Mouse (Mus musculus): ENCODE data around the gene Babam2. TPM values are rescaled to one million over a fixed set of nuclear protein-coding genes. Genes with fewer than 3 reads are reported as not detected.
A peak's percentile ranks its signal among the peaks of the same experiment; 100 is the strongest.

The Babam2 gene
- total RNA-seq, 1 experiment, result 33.9 TPM

DNA sequence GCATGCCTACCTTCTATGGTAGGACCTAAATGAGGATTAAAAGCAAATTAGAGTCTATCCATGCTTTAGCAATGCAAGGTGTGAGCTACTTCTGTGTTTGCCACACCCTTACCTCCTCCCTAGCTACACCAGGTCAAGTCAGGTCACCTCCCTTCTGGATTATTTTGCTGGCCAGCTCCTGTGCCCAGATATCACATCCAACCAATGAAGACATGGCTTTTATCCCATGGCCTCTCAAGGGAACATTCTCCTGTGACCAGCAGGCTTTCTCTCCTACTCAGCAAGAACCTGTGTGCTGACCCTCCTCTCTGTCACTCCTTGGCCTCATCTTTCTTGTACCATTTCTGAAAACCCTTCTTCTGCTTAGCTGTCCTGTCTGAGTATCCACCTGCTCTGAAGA is 336.1 kb downstream of the Babam2 start:
- Histone ChIP-seq H3K4me3 (ENCODE audit: insufficient read depth in 1 of 2, low read depth in 1 of 2, low read length in 2 of 2, poor library complexity in 1 of 2, severe bottlenecking in 1 of 2) (no peak overlapping the region), H3K9ac (ENCODE audit: insufficient read depth, low read depth, low read length, poor library complexity, severe bottlenecking) (no peak overlapping the region), H3K9me3 (ENCODE audit: control insufficient read depth, insufficient read depth, low read depth, low read length) (no peaks in the 10 kb centered on the region), H3K36me3 (ENCODE audit: control insufficient read depth, insufficient read depth, low read length, poor library complexity, severe bottlenecking) (no peaks in the 10 kb centered on the region), H3K27ac (ENCODE audit: insufficient read depth, low read depth, low read length, poor library complexity, severe bottlenecking) (no peak overlapping the region), H3K4me1 (ENCODE audit: control insufficient read depth in 2 of 2, insufficient read depth in 2 of 2, low read length in 2 of 2, poor library complexity in 1 of 2) (0 out of 4 replicates have a peak, but pooled peaks cover 0 to 3% of the 10 kb centered on the region in 2 experiments)
- no peak for DNase-seq (ENCODE audit: low read depth, low spot score)
- TF ChIP-seq CHD2 (IDR thresholded peaks at IDR 0.05; ENCODE audit: low read depth, low read length), result no peak
- TF ChIP-seq HCFC1 (IDR thresholded peaks at IDR 0.05; ENCODE audit: borderline replicate concordance, insufficient read depth, low read length), result no peak
- no peak for TF ChIP-seq MAFK (IDR thresholded peaks at IDR 0.05; ENCODE audit: insufficient read depth, low read depth, low read length)
- TF ChIP-seq ZNF384 (IDR thresholded peaks at IDR 0.05; ENCODE audit: low read depth, low read length), result no peak
- TF ChIP-seq ZC3H11A (IDR thresholded peaks at IDR 0.05; ENCODE audit: borderline replicate concordance, low read depth, low read length), result no peak
- in situ Hi-C loops (cut with MboI; ENCODE audit: low sequenced_read_pairs in 2 of 2, unreplicated experiment in 2 of 2), result no loop called here

DNA sequence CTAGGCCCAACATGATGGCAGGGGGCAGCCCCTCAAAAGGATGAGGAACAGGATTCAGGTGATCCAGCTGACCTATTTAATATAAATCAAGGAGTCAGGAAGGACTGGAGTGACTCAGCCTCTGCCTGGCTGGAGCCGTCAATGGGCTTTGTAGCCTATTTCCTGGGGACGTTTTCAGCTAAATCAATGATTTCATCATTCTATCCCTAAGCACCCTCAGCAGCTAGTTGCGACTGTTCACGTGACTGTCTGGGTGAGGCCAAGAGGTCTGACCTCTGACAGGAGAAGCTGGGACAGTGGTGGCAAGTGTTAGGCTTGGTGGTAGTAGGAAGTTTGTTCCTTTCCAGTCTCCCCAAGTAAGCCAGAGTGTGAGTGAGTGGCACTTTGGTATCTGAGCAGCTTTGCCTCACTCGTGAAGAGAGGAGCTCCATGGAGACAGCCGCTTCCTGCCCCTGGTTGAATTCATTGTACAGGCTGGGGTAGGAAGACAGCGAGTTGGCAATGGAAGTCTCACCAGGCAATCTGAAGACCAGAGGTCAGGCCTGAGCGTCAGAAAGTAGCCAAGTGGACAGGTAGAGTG is 337.1 kb downstream of the Babam2 start:
- H3K4me3 ChIP-seq (ENCODE audit: insufficient read depth in 1 of 2, low read depth in 1 of 2, low read length in 2 of 2, poor library complexity in 1 of 2, severe bottlenecking in 1 of 2), result no peak overlapping the region
- no peaks in the 10 kb centered on the region for H3K9me3 ChIP-seq (ENCODE audit: control insufficient read depth, insufficient read depth, low read depth, low read length)
- 0 out of 4 replicates have a peak, but pooled peaks cover 0 to 3% of the 10 kb centered on the region in 2 experiments for H3K4me1 ChIP-seq (ENCODE audit: control insufficient read depth in 2 of 2, insufficient read depth in 2 of 2, low read length in 2 of 2, poor library complexity in 1 of 2)
- H3K9ac ChIP-seq (ENCODE audit: insufficient read depth, low read depth, low read length, poor library complexity, severe bottlenecking), result no peak overlapping the region
- no peak overlapping the region for H3K27ac ChIP-seq (ENCODE audit: insufficient read depth, low read depth, low read length, poor library complexity, severe bottlenecking)
- H3K36me3 ChIP-seq (ENCODE audit: control insufficient read depth, insufficient read depth, low read length, poor library complexity, severe bottlenecking), result no peaks in the 10 kb centered on the region
- no peak for TF ChIP-seq MAFK (IDR thresholded peaks at IDR 0.05; ENCODE audit: insufficient read depth, low read depth, low read length)
- TF ChIP-seq ZC3H11A (IDR thresholded peaks at IDR 0.05; ENCODE audit: borderline replicate concordance, low read depth, low read length), result no peak
- no peak for DNase-seq (ENCODE audit: low read depth, low spot score)
- in situ Hi-C loops (cut with MboI; ENCODE audit: low sequenced_read_pairs in 2 of 2, unreplicated experiment in 2 of 2), result no loop called here

DNA sequence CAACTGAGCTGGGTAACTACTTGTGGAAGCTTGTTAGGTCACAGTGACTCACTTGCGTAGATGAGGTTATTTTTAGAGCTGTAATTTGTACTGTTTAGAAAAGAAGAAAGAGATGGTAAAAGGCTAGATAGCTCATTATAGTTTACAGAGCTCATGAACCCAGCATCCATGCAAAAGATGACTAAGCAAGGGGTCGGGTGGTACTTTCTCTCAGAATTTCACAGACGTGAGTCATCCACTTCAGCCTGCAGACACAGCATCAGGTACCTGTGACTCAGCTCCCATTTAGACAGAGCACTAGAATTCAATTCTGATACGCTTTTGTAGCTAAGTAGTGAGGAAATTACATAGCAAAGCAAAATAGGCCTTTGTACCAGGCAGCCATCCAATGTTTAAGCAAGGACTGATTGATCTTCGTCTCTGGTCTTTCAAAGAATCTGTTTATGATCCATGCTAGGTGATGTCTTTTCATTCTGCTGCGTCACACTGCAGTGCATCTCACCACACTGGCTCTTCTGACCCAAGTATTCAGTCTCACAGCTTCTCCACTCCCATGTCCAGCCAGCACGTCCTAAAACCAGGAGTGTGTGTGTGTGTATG is 338.3 kb downstream of the Babam2 start:
- TF ChIP-seq MAFK (IDR thresholded peaks at IDR 0.05; ENCODE audit: insufficient read depth, low read depth, low read length) (0 out of 2 replicates have a peak, but pooled peaks have one; percentile 27), ZNF384 (IDR thresholded peaks at IDR 0.05; ENCODE audit: low read depth, low read length) (no peak), CHD2 (IDR thresholded peaks at IDR 0.05; ENCODE audit: low read depth, low read length) (no peak), HCFC1 (IDR thresholded peaks at IDR 0.05; ENCODE audit: borderline replicate concordance, insufficient read depth, low read length) (no peak), ZC3H11A (IDR thresholded peaks at IDR 0.05; ENCODE audit: borderline replicate concordance, low read depth, low read length) (no peak)
- Histone ChIP-seq H3K9me3 (ENCODE audit: control insufficient read depth, insufficient read depth, low read depth, low read length) (no peaks in the 10 kb centered on the region), H3K27ac (ENCODE audit: insufficient read depth, low read depth, low read length, poor library complexity, severe bottlenecking) (no peak overlapping the region), H3K9ac (ENCODE audit: insufficient read depth, low read depth, low read length, poor library complexity, severe bottlenecking) (no peak overlapping the region), H3K4me1 (ENCODE audit: control insufficient read depth in 2 of 2, insufficient read depth in 2 of 2, low read length in 2 of 2, poor library complexity in 1 of 2) (0 out of 4 replicates have a peak, but pooled peaks cover 0 to 3% of the 10 kb centered on the region in 2 experiments), H3K36me3 (ENCODE audit: control insufficient read depth, insufficient read depth, low read length, poor library complexity, severe bottlenecking) (no peaks in the 10 kb centered on the region), H3K4me3 (ENCODE audit: insufficient read depth in 1 of 2, low read depth in 1 of 2, low read length in 2 of 2, poor library complexity in 1 of 2, severe bottlenecking in 1 of 2) (no peak overlapping the region)
- in situ Hi-C loops (cut with MboI; ENCODE audit: low sequenced_read_pairs in 2 of 2, unreplicated experiment in 2 of 2), result no loop called here
- DNase-seq (ENCODE audit: low read depth, low spot score), result no peak

DNA sequence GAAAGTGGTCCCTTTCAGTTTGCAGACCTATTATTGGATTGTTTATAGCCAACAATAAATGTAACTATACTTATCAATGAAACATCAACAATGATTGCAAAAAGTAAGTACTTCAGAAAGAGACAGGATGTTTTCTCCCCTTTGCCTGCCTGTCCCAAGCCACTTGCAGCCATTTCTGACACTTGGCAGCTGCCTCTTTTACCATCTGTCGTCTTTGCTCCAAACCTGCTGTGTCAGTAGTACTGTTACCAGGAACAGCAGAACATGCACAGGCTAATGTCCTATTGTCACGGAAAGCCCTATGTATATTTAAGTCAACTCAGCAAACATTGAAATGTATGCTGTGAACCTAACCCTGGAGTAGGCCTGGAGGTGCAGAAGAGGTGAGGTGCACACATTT is 339.4 kb downstream of the Babam2 start:
- Histone ChIP-seq H3K36me3 (ENCODE audit: control insufficient read depth, insufficient read depth, low read length, poor library complexity, severe bottlenecking) (no peaks in the 10 kb centered on the region), H3K4me3 (ENCODE audit: insufficient read depth in 1 of 2, low read depth in 1 of 2, low read length in 2 of 2, poor library complexity in 1 of 2, severe bottlenecking in 1 of 2) (no peak overlapping the region), H3K27ac (ENCODE audit: insufficient read depth, low read depth, low read length, poor library complexity, severe bottlenecking) (no peak overlapping the region), H3K9ac (ENCODE audit: insufficient read depth, low read depth, low read length, poor library complexity, severe bottlenecking) (no peak overlapping the region), H3K9me3 (ENCODE audit: control insufficient read depth, insufficient read depth, low read depth, low read length) (no peaks in the 10 kb centered on the region), H3K4me1 (ENCODE audit: control insufficient read depth in 2 of 2, insufficient read depth in 2 of 2, low read length in 2 of 2, poor library complexity in 1 of 2) (0 out of 4 replicates have a peak, but pooled peaks cover 0 to 3% of the 10 kb centered on the region in 2 experiments)
- no peak for DNase-seq (ENCODE audit: low read depth, low spot score)
- in situ Hi-C loops (cut with MboI; ENCODE audit: low sequenced_read_pairs in 2 of 2, unreplicated experiment in 2 of 2), result no loop called here
- TF ChIP-seq ZC3H11A (IDR thresholded peaks at IDR 0.05; ENCODE audit: borderline replicate concordance, low read depth, low read length) (no peak), MAFK (IDR thresholded peaks at IDR 0.05; ENCODE audit: insufficient read depth, low read depth, low read length) (no peak), CHD2 (IDR thresholded peaks at IDR 0.05; ENCODE audit: low read depth, low read length) (no peak), HCFC1 (IDR thresholded peaks at IDR 0.05; ENCODE audit: borderline replicate concordance, insufficient read depth, low read length) (no peak), ZNF384 (IDR thresholded peaks at IDR 0.05; ENCODE audit: low read depth, low read length) (no peak)

All from ES-E14 (cell line).